Comparison of ENCODE assay signal across 10 mouse cellular contexts in genomic region chr11:86994791-86995624, GRCm38 (mm10). TPM values are rescaled to one million over a fixed set of nuclear protein-coding genes. Genes with fewer than 3 reads are reported as not detected.
A peak's percentile ranks its signal among the peaks of the same experiment; 100 is the strongest.
DNase-seq lines count a peak whose midpoint lies in the region; ATAC-seq and TF ChIP-seq lines count a peak whose summit lies in the region.
"Had no signal": no experiment of that assay in that cellular context is flagged by ENCODE, and none has a peak within 500 bp of the region (broad histone marks: within the 10 kb centered on the region; RNA-seq: fewer than 3 reads in every experiment).

No protein-coding gene starts in this region.

- H3K9me3 ChIP-seq in kidney, embryonic 16.5 days (ENCODE audit: low read length) = no peaks in the 10 kb centered on the region
- H3K9me3 ChIP-seq: embryonic facial prominence, embryonic 10.5 days; limb, embryonic 12.5 days had no signal

- WGBS in kidney, embryonic 16.5 days = 53% methylated on average over 10 of the region's 10 CpGs
- WGBS in thymus, adult 2 months = 54% methylated on average over 10 of the region's 10 CpGs

- peaks cover 35% of the 10 kb centered on the region for H3K4me1 ChIP-seq in kidney, embryonic 16.5 days (ENCODE audit: insufficient read depth, low read length)
- peaks cover 15% of the 10 kb centered on the region for H3K4me1 ChIP-seq in thymus, adult 2 months (replicated peaks; ENCODE audit: control insufficient read depth, insufficient read depth, low read length)

- H3K36me3 ChIP-seq in kidney, embryonic 16.5 days (ENCODE audit: insufficient read depth, low read length) = no peaks in the 10 kb centered on the region
- no peaks in the 10 kb centered on the region for H3K36me3 ChIP-seq in thymus, adult 2 months (ENCODE audit: control insufficient read depth, insufficient read depth, low read length)
- H3K36me3 ChIP-seq: embryonic facial prominence, embryonic 10.5 days; limb, embryonic 12.5 days had no signal

- no peak overlapping the region for H3K9ac ChIP-seq in kidney, embryonic 16.5 days (replicated peaks; ENCODE audit: low read length)

- H3K4me3 ChIP-seq in kidney, embryonic 16.5 days (ENCODE audit: low read length) = no peak overlapping the region
- H3K4me3 ChIP-seq in thymus, adult 2 months (ENCODE audit: control insufficient read depth, insufficient read depth, low read length) = no peak overlapping the region

- no peak for ATAC-seq in kidney, embryonic 16.5 days (ENCODE audit: low FRiP score, low TSS enrichment)

- peak; percentile 53 for DNase-seq in cerebellum, adult 9-10 months
- no peak for DNase-seq in cerebellum, adult 18-20 months
- DNase-seq in kidney, adult 9 months = peak; percentile 31
- DNase-seq in thymus, adult 2 months = no peak
- no peak for DNase-seq in thymus, postnatal 36 days
- no peak for DNase-seq in testis, postnatal 10 days (ENCODE audit: low spot score)
- DNase-seq in c-Kit-positive CD71-positive TER-119-positive erythroid progenitor cells, embryonic 14.5 days (ENCODE audit: low spot score) = no peak

- TF ChIP-seq POLR2A in thymus, adult 2 months (IDR thresholded peaks at IDR 0.05; ENCODE audit: control insufficient read depth, extremely low read depth, insufficient read depth, low read length, poor library complexity) = no peak

- TF ChIP-seq CTCF in thymus, adult 2 months (IDR thresholded peaks at IDR 0.05; ENCODE audit: borderline replicate concordance, control insufficient read depth, extremely low read depth, insufficient read depth, low read length, poor library complexity) = no peak

- no peak overlapping the region for H3K27ac ChIP-seq in kidney, embryonic 16.5 days (ENCODE audit: low read length)
- peak overlapping the region; percentile 61 for H3K27ac ChIP-seq in thymus, adult 2 months (ENCODE audit: control insufficient read depth, insufficient read depth, low read length)

- no peak overlapping the region for H3K4me2 ChIP-seq in kidney, embryonic 16.5 days (replicated peaks; ENCODE audit: low read depth, low read length)

- H3K27me3 ChIP-seq in kidney, embryonic 16.5 days (ENCODE audit: insufficient read depth, low read length) = no peaks in the 10 kb centered on the region
- H3K27me3 ChIP-seq in thymus, adult 2 months (ENCODE audit: control insufficient read depth, insufficient read depth, low read length) = no peaks in the 10 kb centered on the region
- H3K27me3 ChIP-seq: limb, embryonic 12.5 days had no signal

RNA-seq across cellular contexts. Expression of gene Ypel2, which starts 1.5 kb away (rescaled TPM):
- 11.6 and 13.2 TPM in 2 replicates for polyA plus RNA-seq in kidney, embryonic 16.5 days (2015; fragmentation: Nextera tagmentation; extraction: Ambion mirVana)
- 16.0 and 16.2 TPM in 2 replicates for polyA plus RNA-seq in thymus, adult 2 months (2012; rRNA removed)

Comparison
In these comparisons a context has a peak if more than half of its experiments do, and no peak if none do; other contexts are left out.
1. DNase-seq: peak in cerebellum, adult 9-10 months (single experiment) and kidney, adult 9 months (single experiment); none in cerebellum, adult 18-20 months (0 of 2), thymus, adult 2 months (single experiment), thymus, postnatal 36 days (0 of 2), testis, postnatal 10 days (single experiment) and c-Kit-positive CD71-positive TER-119-positive erythroid progenitor cells, embryonic 14.5 days (single experiment).